Mouse (Mus musculus) E14TG2a.4 (cell line): ENCODE data around the gene Eng.

Experiments used
- CTCF ChIP-seq: conservative IDR thresholded peaks from 2 replicates; pipeline ENCODE4 v1.5.1; 2014; ENCODE audit warnings: low read length
- POU5F1 ChIP-seq: IDR thresholded peaks from 2 replicates; pipeline ENCODE4 v1.6.1; 2014; ENCODE audit warnings: low read length, borderline replicate concordance

DNA sequence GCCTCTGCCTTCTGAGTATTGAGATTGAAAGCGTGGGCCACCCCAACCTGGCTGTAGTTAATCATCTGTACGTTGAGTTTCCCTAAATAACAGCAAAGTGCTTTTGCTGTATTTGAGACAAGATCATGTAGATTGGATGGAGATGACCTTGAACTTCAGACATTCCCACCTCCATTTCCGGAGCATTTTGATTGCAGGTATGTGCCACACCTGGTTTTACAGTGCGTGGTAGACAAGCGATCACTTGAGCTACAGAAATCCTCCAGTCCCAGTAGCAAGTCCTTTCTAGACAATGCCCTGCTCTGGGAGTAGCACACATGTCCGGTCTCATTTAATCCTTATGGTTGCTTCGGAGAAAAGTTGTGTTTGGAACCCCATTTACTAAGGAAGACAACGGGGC is 56.7 kb downstream of the Eng start:
- TF ChIP-seq CTCF (no peak), POU5F1 (no peak)
